Mouse (Mus musculus) heart, embryonic 16.5 days (tissue): ENCODE results near the gene Foxred2. TPM values are rescaled to one million over a fixed set of nuclear protein-coding genes. Genes with fewer than 3 reads are reported as not detected.

Source experiments
- ATAC-seq: fragments of 200-750 bp; cut with Nextera tagmentation; replicated peaks from 2 replicates; pipeline ENCODE4 v1.8.0; 2017; ENCODE audit warnings: moderate number of reproducible peaks; ENCODE audit not compliant: insufficient read depth, low FRiP score; ENCODE audit errors: extremely low read depth
- H3K27ac ChIP-seq: fragments of 300-500 bp; sonication (generic); 2 replicates; pipeline ENCODE4 v1.5.1; 2014; ENCODE audit warnings: mild to moderate bottlenecking, low read length, control low read depth, moderate library complexity
- H3K27me3 ChIP-seq: fragments of 300-500 bp; sonication (generic); 2 replicates; pipeline ENCODE4 v1.6.1; 2014; ENCODE audit warnings: low read length, mixed read lengths; ENCODE audit not compliant: control insufficient read depth, insufficient read depth
- H3K36me3 ChIP-seq: fragments of 300-500 bp; sonication (generic); 2 replicates; pipeline ENCODE4 v1.6.1; 2014; ENCODE audit not compliant: control insufficient read depth, insufficient read depth
- H3K4me1 ChIP-seq: fragments of 300-500 bp; sonication (generic); 2 replicates; pipeline ENCODE4 v1.6.1; 2014; ENCODE audit warnings: low read length, mixed read lengths; ENCODE audit not compliant: control insufficient read depth, insufficient read depth
- H3K4me2 ChIP-seq: fragments of 300-500 bp; sonication (generic); 2 replicates; pipeline ENCODE4 v1.6.1; 2014; ENCODE audit warnings: low read depth, mild to moderate bottlenecking, control low read depth, low read length
- H3K4me3 ChIP-seq: fragments of 300-500 bp; sonication (generic); 2 replicates; pipeline ENCODE4 v1.5.1; 2014; ENCODE audit warnings: mild to moderate bottlenecking, control low read depth, low read length
- H3K9ac ChIP-seq: fragments of 300-500 bp; sonication (generic); 2 replicates; pipeline ENCODE4 v1.6.1; 2014; ENCODE audit warnings: low read length, control low read depth
- H3K9me3 ChIP-seq: fragments of 300-500 bp; sonication (generic); replicated peaks from 2 replicates; pipeline ENCODE4 v1.6.1; 2016; ENCODE audit warnings: low read length; ENCODE audit not compliant: control insufficient read depth
- WGBS: fragments of 180-500 bp; shearing (Covaris S2); extraction: QIAGEN DNeasy Blood & Tissue Kit; methylation state at CpG from one replicate; pipeline ENCODE4 v1.1.7; 2014; 5-methylcytosine and 5-hydroxymethylcytosine counted together
- polyA plus RNA-seq: library from polyadenylated mRNA; unstranded; fragments of >200 nt; fragmentation: Nextera tagmentation; extraction: Ambion mirVana; gene quantifications from 2 replicates; pipeline ENCODE4 v1.2.1, GENCODE M21; 2015

Gene Foxred2
- polyA plus RNA-seq, 1 experiment from 2014 or later = 1.0 TPM

GRCm38 (mm10) chr15:77914507-77914906 lies 42.0 kb downstream of the Foxred2 start:
- no peaks in the 10 kb centered on the region for H3K9me3 ChIP-seq
- no peak overlapping the region for H3K27ac ChIP-seq
- H3K4me3 ChIP-seq = no peak overlapping the region
- WGBS = 95% methylated on average over 3 of the region's 3 CpGs
- no peaks in the 10 kb centered on the region for H3K27me3 ChIP-seq
- peaks cover 16% of the 10 kb centered on the region for H3K4me1 ChIP-seq
- no peak overlapping the region for H3K9ac ChIP-seq
- no peak overlapping the region for H3K4me2 ChIP-seq
- no peak for ATAC-seq
- H3K36me3 ChIP-seq = peaks cover 31% of the 10 kb centered on the region

GRCm38 (mm10) chr15:77913054-77913453 lies 43.5 kb downstream of the Foxred2 start:
- Histone ChIP-seq H3K4me2 (no peak overlapping the region), H3K4me3 (no peak overlapping the region), H3K9ac (peak overlapping the region; percentile 27; the same call in 1 of the 2 replicates), H3K36me3 (peaks cover 25% of the 10 kb centered on the region), H3K27ac (peak overlapping the region; percentile 31; the same call in 1 of the 2 replicates), H3K9me3 (no peaks in the 10 kb centered on the region), H3K4me1 (peaks cover 16% of the 10 kb centered on the region), H3K27me3 (no peaks in the 10 kb centered on the region)
- WGBS = 74% methylated on average over 8 of the region's 8 CpGs
- no peak for ATAC-seq

- Histone ChIP-seq H3K36me3 (peaks cover 22% of the 10 kb centered on the region), H3K9me3 (no peaks in the 10 kb centered on the region), H3K4me3 (no peak overlapping the region), H3K9ac (peak overlapping the region; percentile 27; the same call in 1 of the 2 replicates), H3K4me2 (no peak overlapping the region), H3K27ac (peak overlapping the region; percentile 31; the same call in 1 of the 2 replicates), H3K27me3 (no peaks in the 10 kb centered on the region), H3K4me1 (peaks cover 16% of the 10 kb centered on the region)
- 48% methylated on average over 7 of the region's 7 CpGs for WGBS
- ATAC-seq = no peak
Measured at GRCm38 (mm10) chr15:77912585-77912984, 43.9 kb downstream of the Foxred2 start.

- H3K9me3 ChIP-seq = no peaks in the 10 kb centered on the region
- H3K9ac ChIP-seq = no peak overlapping the region
- no peak overlapping the region for H3K4me2 ChIP-seq
- peaks cover 16% of the 10 kb centered on the region for H3K4me1 ChIP-seq
- H3K4me3 ChIP-seq = no peak overlapping the region
- H3K27ac ChIP-seq = peak overlapping the region; percentile 8; the same call in 1 of the 2 replicates
- H3K27me3 ChIP-seq = no peaks in the 10 kb centered on the region
- ATAC-seq = no peak
- peaks cover 20% of the 10 kb centered on the region for H3K36me3 ChIP-seq
- 50% methylated on average over 5 of the region's 5 CpGs for WGBS
Measured at GRCm38 (mm10) chr15:77912048-77912447, 44.5 kb downstream of the Foxred2 start.

GRCm38 (mm10) chr15:77911065-77911464 lies 45.5 kb downstream of the Foxred2 start:
- peaks cover 20% of the 10 kb centered on the region for H3K36me3 ChIP-seq
- peak overlapping the region; percentile 34; the same call in 1 of the 2 replicates for H3K9ac ChIP-seq
- WGBS = 7% methylated on average over 2 of the region's 2 CpGs
- ATAC-seq = peak; percentile 73
- H3K27ac ChIP-seq = peak overlapping the region; percentile 43
- H3K4me1 ChIP-seq = peaks cover 19% of the 10 kb centered on the region
- no peaks in the 10 kb centered on the region for H3K9me3 ChIP-seq
- no peaks in the 10 kb centered on the region for H3K27me3 ChIP-seq
- no peak overlapping the region for H3K4me3 ChIP-seq
- H3K4me2 ChIP-seq = 0 out of 2 replicates have a peak overlapping the region, but pooled peaks have one; percentile 5

- no peak overlapping the region for H3K4me2 ChIP-seq
- peaks cover 36% of the 10 kb centered on the region for H3K4me1 ChIP-seq
- H3K36me3 ChIP-seq = no peaks in the 10 kb centered on the region
- ATAC-seq = no peak
- no peaks in the 10 kb centered on the region for H3K9me3 ChIP-seq
- 63% methylated on average over 9 of the region's 9 CpGs for WGBS
- H3K27ac ChIP-seq = no peak overlapping the region
- no peaks in the 10 kb centered on the region for H3K27me3 ChIP-seq
- no peak overlapping the region for H3K4me3 ChIP-seq
- no peak overlapping the region for H3K9ac ChIP-seq
Measured at GRCm38 (mm10) chr15:77907646-77908518, 48.6 kb downstream of the Foxred2 start.

- WGBS = 56% methylated on average over 10 of the region's 10 CpGs
- Histone ChIP-seq H3K4me2 (no peak overlapping the region), H3K27me3 (no peaks in the 10 kb centered on the region), H3K4me3 (no peak overlapping the region), H3K4me1 (peaks cover 30% of the 10 kb centered on the region), H3K9me3 (no peaks in the 10 kb centered on the region), H3K36me3 (no peaks in the 10 kb centered on the region), H3K9ac (no peak overlapping the region), H3K27ac (no peak overlapping the region)
- ATAC-seq = no peak
Measured at GRCm38 (mm10) chr15:77906545-77906944, 50.0 kb downstream of the Foxred2 start.

- peak overlapping the region; percentile 78 for H3K4me2 ChIP-seq
- H3K9me3 ChIP-seq = no peaks in the 10 kb centered on the region
- H3K27ac ChIP-seq = peak overlapping the region; percentile 79
- H3K9ac ChIP-seq = no peak overlapping the region; the same call in 1 of the 2 replicates
- no peaks in the 10 kb centered on the region for H3K36me3 ChIP-seq
- H3K27me3 ChIP-seq = no peaks in the 10 kb centered on the region
- H3K4me3 ChIP-seq = no peak overlapping the region
- peak; percentile 38; the same call in 1 of the 2 replicates for ATAC-seq
- WGBS = 72% methylated on average over 8 of the region's 8 CpGs
- H3K4me1 ChIP-seq = peaks cover 26% of the 10 kb centered on the region
Measured at GRCm38 (mm10) chr15:77906081-77906480, 50.4 kb downstream of the Foxred2 start.
